Mouse (Mus musculus): ENCODE data around the gene Rab44.

- TF ChIP-seq GATA1 (IDR thresholded peaks at IDR 0.05; ENCODE audit: borderline replicate concordance, low read length) = no peak
- TF ChIP-seq FLI1 (IDR thresholded peaks at IDR 0.05; ENCODE audit: low read length) = no peak
Measured at GRCm38 (mm10) chr17:29123578-29124174, 9.7 kb downstream of the Rab44 start.
